Mouse (Mus musculus) thymus, adult 18-20 months (tissue): Measurements from ENCODE around the gene Gm3591.
"Not testable (repeated sequence)": the region's sequence is repeated elsewhere in the genome, so short reads cannot be mapped to it uniquely, and the experiment has no call there.

Source experiments
- DNase-seq, 2 experiments: peaks; one replicate each; pipeline ENCODE4 v3.0.0; 2022; ENCODE audit warnings: mixed read lengths in 2 of 2

Gm3591 gene

GRCm38 (mm10) chr14:6412382-6412781 is at the start of gene Gm3591:
Gene Gm3591 (minus strand): TSS chr14:6412482.
- not testable (repeated sequence) for DNase-seq

GRCm38 (mm10) chr14:6444511-6444910 is 32.2 kb upstream of the Gm3591 start, which contains the start of gene Gm3594:
Gene Gm3594 (minus strand): TSS chr14:6444611.
- DNase-seq: not testable (repeated sequence)

GRCm38 (mm10) chr14:6440774-6441173 is 28.5 kb upstream of the Gm3591 start:
- not testable (repeated sequence) for DNase-seq

GRCm38 (mm10) chr14:6440206-6440605 is 27.9 kb upstream of the Gm3591 start:
- DNase-seq: peak in 1 of 2 experiments; percentile 2

GRCm38 (mm10) chr14:6426766-6427165 is 14.5 kb upstream of the Gm3591 start:
- DNase-seq: peak; percentile 1 to 2

- not testable (repeated sequence) for DNase-seq
Observed at GRCm38 (mm10) chr14:6426353-6426752, 14.1 kb upstream of the Gm3591 start.

GRCm38 (mm10) chr14:6390219-6390618 is 22.1 kb downstream of the Gm3591 start, which contains the start of gene Gm16440:
Gene Gm16440 (minus strand): TSS chr14:6390319.
- DNase-seq: not testable (repeated sequence)
